Mouse (Mus musculus) induced T-regulatory cell, adult 2 months (primary cell): ENCODE measurements around the gene Ndel1.
"Not testable (repeated sequence)": the region's sequence is repeated elsewhere in the genome, so short reads cannot be mapped to it uniquely, and the experiment has no call there.

ENCODE experiments used
- DNase-seq: peaks from one replicate; pipeline ENCODE4 v3.0.0-alpha.2; 2012; ENCODE audit warnings: low read depth

Ndel1 gene

GRCm38 (mm10) chr11:68851644-68852485 is 19.8 kb downstream of the Ndel1 start:
- no peak for DNase-seq

DNA sequence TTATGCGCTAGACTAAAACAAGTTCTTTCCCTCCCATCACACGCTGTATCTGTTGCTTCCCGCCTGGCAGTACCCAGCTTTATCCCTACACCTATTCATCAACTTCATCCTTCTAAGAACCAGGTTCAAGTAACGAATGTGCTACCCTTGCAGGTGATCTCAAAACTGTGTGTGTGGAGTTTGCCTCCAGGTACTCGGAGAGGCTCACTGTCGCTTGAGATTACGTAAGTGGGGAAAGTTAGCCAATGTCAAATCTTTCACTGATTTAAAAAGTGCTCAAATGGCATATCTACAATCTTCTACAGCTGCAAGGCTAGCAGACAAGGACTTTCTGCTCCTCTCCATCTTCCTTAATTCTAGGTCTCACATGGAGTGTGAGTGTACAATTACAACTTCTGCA is 20.8 kb downstream of the Ndel1 start:
- no peak for DNase-seq

DNA sequence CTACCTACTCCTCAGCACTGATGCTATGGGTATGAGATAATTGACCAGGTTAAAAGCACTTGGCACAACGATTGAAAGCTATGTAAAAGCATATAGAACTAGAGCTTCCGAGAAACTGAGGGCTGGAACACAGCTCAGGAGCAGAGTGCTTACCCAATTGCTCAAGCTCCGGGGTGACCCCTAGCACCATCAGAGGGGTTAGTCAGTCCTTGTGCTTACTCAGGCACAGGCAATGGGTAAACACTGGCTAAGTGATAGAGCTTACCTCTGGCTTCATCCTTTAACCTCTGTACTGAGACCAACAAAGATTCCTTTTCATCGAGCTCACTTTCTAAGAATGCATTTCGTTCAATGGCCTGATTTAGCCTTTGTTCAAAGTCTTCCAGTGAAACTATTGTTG is 32.1 kb downstream of the Ndel1 start:
- DNase-seq: no peak

- no peak for DNase-seq
Observed at GRCm38 (mm10) chr11:68835034-68835433, 36.6 kb downstream of the Ndel1 start.

DNA sequence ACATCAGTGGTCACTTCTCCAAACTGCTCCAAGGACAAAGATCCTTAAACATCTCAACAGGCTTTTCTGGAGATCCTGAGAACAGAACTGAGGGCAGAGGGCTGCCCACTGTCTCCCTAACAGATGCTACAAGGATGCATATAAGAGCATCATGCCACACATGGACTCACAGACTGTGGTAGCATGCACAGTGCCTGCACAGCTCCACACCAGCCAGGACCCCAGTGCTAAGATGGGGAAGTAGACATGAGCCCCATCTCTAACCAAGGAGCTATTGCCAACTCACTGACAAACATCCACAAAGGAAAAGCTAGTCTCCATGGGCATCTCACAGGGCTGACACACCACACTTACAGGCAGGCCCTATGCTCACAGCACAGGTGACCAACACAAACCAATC is 38.1 kb downstream of the Ndel1 start:
- DNase-seq: no peak

DNA sequence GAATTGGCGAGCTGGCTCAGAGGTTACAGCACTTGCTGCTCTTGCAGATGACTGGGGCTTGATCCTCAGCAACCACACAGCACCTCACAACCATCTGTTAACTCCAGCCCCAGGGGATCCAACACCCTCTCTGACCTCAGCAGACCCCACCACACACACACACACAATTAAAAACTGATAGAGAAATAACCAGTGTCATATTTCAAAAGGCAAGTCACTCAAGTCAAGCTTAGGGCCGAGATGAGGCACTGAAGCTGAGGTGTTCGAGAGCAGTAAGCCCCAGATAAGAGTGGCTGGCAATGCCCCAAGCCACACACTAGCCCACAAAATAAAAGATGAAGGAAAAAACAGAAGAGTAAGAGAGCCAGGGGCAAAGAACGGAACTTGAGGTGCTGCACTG is 38.9 kb downstream of the Ndel1 start:
- DNase-seq: no peak

- DNase-seq: not testable (repeated sequence)
Observed at GRCm38 (mm10) chr11:68831580-68831979, 40.1 kb downstream of the Ndel1 start.

DNA sequence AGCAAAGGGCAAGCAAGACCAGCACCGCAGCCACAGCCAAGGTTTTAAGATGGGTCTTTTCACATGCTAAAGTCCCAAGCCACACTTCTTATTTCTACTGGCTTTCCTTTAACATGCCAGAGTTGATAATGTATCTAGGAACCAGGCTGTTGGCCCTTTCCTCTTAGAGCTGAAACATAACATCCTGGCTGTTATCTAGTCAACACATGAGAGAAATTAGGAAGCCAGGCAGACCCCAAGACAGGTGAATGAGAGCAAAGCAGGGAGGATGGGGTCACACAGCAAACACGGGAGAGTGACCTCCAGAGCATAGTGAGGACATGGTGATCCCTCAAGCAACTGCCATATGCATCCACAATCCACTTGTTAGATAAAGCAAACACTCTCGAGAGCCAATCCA is 44.9 kb downstream of the Ndel1 start:
- DNase-seq: no peak

GRCm38 (mm10) chr11:68822326-68822725 is 49.3 kb downstream of the Ndel1 start:
- DNase-seq: no peak

GRCm38 (mm10) chr11:68819226-68819805 is 52.3 kb downstream of the Ndel1 start:
- no peak for DNase-seq

GRCm38 (mm10) chr11:68818416-68818815 is 53.2 kb downstream of the Ndel1 start:
- DNase-seq: no peak

- DNase-seq: no peak
Observed at GRCm38 (mm10) chr11:68811881-68812577, 59.6 kb downstream of the Ndel1 start.

- peak; percentile 69 for DNase-seq
Observed at GRCm38 (mm10) chr11:68807787-68808186, 63.9 kb downstream of the Ndel1 start.

DNA sequence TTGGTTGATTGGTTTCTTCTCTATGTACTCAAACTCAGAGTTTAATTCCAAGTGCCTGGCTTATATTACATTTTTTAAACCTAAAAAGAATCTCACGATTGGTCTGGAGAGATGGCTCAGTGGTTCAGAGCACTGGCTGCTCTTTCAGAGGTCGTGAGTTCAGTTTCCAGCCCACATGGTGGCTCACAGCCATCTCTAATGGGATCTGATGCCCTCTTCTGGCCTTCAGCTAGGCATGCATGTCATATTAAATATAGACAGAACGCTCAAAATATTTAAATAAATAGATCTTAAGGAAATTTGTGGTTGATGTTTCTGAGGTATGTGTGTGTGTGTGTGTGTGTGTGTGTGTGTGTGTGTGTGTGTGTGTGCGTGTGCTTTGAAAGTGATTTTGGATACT is 66.5 kb downstream of the Ndel1 start:
- no peak for DNase-seq

DNA sequence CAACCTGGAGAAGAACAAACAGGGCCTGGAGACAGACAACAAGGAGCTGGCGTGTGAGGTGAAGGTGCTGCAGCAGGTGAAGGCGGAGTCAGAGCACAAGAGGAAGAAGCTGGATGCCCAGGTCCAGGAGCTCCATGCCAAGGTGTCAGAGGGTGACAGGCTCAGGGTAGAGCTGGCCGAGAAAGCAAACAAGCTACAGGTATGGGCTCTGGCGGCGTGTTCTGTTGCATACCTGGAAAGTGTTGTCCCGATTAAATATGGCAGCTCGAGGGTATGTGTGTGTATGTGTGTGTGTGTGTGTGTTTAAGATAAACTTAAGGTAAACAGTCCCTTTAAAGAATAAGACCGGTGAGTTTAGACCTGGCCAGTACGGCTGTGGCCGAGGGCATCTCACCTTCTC is 73.4 kb downstream of the Ndel1 start:
- no peak for DNase-seq

DNA sequence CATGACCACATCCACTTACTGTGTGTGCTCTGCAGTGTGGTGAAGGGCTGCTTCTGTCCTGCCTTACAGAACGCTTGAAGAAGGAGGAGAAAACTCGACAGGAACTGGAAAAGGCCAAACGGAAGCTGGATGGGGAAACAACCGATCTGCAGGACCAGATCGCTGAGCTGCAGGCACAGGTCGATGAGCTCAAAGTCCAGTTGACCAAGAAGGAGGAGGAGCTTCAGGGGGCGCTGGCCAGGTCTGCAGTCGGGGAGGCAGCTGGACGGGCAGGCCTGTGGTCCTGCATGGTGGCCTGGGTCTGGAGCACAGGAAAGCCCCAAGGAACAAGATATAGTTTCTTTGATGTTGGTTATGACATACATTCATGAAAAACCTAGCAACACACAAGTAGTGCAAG is 79.9 kb downstream of the Ndel1 start:
- DNase-seq: no peak

DNA sequence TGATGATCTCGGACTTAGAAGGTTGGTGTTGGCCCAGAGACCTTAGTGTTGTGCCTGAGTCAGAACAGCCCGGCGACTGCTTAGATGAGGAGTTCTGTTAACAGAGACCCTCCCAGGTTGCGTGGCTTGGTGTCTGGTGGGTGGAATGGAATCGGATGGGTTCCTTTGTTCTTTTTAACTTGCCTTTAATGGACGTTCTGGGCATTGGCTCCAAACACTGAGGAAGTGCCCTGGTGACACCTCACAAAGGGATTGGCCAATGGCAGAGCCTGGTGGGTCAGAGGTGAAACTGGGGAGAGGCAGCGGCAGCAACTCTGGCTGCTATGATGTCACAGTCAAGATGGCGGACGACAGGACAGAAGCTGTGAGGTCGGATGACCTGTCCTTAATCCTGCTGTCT is 80.9 kb downstream of the Ndel1 start:
- DNase-seq: no peak

DNA sequence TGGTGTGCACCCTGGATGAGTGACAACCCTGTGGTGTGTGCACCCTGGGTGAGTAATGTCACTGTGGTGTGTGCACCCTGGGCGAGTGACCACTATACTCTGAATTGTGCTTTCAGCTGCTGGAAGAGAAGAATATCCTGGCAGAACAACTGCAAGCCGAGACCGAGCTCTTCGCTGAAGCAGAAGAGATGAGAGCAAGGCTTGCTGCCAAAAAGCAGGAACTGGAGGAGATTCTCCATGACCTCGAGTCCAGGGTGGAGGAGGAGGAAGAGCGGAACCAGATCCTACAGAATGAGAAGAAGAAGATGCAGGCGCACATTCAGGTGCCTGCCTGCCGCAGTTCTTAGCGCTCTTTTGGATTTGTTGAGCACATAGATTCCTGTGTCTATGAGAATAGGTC is 84.4 kb downstream of the Ndel1 start:
- no peak for DNase-seq

GRCm38 (mm10) chr11:68785813-68786212 is 85.8 kb downstream of the Ndel1 start:
- no peak for DNase-seq

- DNase-seq: no peak
Observed at GRCm38 (mm10) chr11:68782336-68782735, 89.3 kb downstream of the Ndel1 start.

DNA sequence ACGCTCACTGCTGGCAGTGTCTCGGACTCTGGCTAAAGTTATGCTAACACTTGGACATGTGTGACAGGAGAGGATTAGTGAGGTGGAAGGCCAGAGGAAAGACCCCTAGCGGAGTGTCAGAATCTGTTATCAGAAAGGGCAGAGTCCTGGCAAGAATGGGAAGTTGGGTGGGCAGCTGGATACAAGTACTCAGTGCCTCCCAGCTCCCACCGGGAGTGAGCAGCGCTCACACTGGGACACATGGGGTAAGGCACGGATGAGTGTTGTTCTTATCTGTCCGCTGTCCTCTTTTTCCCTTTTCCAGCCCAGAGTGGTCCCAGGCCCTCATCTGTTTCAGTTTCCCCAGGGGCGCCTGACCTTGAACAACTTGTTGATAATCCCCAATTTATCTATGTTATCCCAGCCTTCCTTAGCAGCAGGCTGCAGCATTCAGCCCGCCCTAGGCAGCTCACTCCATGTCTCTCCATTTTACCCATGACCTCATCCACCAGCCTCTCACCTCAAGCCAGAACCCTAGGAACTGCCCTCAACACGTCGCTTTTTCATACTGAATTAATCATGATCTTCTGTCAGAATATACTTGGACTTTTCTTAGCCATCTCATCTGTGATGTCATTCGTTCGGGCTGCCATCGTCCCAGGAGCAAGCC is 91.1 kb downstream of the Ndel1 start:
- no peak for DNase-seq

DNA sequence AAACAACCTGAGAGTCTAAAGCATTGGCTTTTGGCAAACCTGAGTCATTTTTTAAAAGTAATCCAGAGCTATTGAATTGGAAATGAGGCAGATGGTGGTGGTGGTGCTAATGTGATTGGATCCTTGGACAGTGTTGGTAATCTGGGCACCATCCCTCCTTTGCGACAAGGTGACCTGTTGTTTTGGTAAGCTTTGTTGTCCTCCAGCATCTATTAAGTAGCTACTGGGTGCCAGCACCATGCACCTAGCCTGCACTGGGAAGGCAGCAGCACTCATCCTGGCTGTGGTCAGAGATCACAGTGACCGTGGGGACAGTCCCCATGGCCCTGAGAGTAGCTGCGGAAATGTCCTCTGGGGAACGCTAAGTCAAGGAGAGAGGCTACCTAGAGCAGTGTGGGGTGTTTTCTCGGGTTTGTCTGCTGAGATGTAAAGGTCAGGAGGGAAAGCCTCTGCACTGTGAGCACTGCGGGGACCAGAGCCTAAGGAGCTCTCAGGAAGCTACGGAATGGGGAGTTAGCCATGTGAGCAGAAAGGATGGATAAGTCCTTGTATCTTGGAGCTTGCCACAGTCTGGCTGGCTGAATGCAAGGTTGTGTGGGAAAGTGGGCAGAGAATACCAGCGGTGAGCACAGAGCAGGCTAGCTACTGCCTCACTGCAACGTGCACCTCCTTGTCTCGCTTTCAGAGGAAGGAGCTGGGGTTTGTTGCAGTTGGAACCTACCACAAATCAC is 91.8 kb downstream of the Ndel1 start:
- no peak for DNase-seq
